Mouse (Mus musculus) megakaryocyte-erythroid progenitor cell, adult 5 weeks (primary cell): ENCODE measurements around the gene Slc11a1. TPM values are rescaled to one million over a fixed set of nuclear protein-coding genes. Genes with fewer than 3 reads are reported as not detected.

Source experiments
- polyA plus RNA-seq: library from polyadenylated mRNA; stranded (reverse); fragments of >175 nt; gene quantifications from 2 replicates; pipeline ENCODE4 v1.2.3, GENCODE M21; 2012

Slc11a1 gene
- polyA plus RNA-seq: 1.4 and 6.6 TPM in 2 replicates

GRCm38 (mm10) chr1:74374980-74375379 is at the start of gene Slc11a1:
Gene Slc11a1 (plus strand): TSS chr1:74375195.

GRCm38 (mm10) chr1:74361812-74362211 is 13.2 kb upstream of the Slc11a1 start, which contains the start of gene Catip:
Gene Catip (plus strand): TSS chr1:74362108.

DNA sequence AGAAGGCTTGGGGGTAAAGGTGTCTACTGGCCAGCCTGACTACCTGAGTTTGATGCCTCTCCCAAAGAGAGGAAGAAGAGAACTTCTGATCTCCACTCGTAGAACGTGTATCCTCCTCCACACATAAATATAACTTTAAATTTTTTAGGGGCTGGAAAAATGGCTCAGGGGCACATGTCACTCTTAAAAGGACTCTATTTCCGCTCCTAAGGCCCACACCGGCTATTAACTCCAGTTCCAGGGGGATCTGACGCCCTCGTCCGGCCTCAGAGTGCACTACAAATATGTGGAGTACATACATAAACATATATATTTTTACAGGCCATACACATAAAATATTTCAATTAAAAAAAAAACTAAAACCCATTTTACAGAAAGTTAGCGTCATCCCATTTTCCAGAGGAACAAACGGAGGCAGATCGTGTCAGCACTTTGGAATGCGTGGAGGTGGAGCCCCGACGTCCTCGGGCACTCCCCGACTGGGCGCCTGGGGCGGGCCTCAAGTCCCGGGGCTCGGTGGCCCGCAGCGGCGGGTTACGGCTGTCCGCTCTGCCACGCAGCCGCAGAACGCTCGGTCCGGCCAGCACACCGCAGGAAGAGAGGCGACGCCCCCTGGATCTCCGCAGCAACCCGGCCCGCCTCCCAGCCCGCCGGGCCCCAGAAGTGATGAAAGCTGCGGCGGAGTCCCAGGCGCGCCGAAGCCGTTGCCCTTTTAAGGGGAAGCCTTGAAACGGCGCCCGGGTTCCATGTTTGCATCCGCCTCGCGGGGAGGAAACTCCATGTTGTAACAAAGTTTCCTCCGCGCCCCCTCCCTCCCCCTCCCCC is 16.1 kb downstream of the Slc11a1 start, which contains the start of gene Ctdsp1:
Gene Ctdsp1, plus strand, starts transcription at position 586 of the 825 bp plus-strand sequence.

DNA sequence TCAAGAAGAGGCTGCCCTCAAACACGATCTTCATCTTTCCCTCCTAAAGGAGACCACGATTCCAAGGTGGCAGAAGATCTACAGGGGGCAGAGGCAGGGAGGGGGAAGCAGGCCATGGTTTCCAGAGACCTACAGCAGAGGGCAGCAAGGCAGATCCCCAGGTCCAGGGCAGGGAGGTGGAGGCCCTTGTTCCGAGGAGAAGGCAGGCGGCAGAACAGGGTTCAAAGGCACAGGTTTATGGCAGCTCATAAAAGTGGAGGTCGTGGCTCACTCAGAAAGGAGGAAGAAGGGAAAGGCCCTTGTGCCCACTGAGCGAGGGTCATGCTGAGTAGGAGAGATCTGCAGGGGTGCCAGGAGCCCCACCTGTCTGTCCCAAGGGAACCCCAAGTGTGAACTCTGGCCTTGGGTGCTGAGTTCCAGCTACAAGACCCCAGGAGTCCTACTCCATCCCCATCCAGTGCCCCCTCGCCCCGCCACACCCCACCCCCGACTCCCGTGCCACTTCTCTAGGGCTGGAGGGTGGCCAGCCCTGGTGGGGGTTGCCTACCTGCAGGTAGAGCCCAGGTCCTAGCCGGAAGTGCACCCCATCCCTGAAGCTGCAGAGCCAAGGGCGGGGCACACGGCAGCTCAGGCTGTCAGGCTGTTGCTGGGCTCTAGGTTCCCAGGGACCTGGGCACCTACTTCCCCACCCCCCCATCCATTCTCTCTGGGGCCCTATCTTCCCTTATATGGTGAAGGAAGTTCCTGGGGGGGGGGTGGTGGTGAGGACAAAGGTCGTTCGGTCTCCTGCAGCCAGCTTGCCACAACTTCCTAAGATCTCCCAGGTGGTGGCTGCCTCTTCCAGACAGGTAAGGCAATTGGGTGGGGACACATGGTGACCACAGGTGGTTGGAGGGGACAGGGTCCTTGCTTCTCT is 33.9 kb downstream of the Slc11a1 start, which contains the start of gene Vil1:
Gene Vil1, plus strand, starts transcription at position 788 of the 916 bp plus-strand sequence.

Other genes with a start within 250 kb of the Slc11a1 start
- 0.47 and 1.1 TPM in 2 replicates for gene Rufy4, start 249.7 kb upstream of the Slc11a1 start, polyA plus RNA-seq
- gene Cxcr2, start 221.2 kb upstream of the Slc11a1 start, polyA plus RNA-seq: 0.50 and 1.6 TPM in 2 replicates
- not detected in 2 replicates for gene Cxcr1, start 180.6 kb upstream of the Slc11a1 start, polyA plus RNA-seq
- 679 and 751 TPM in 2 replicates for gene Arpc2, start 139.1 kb upstream of the Slc11a1 start, polyA plus RNA-seq
- gene Gpbar1, start 96.6 kb upstream of the Slc11a1 start, polyA plus RNA-seq: 0.73 and 0.81 TPM in 2 replicates
- gene Aamp, start 90.5 kb upstream of the Slc11a1 start, polyA plus RNA-seq: 300 and 370 TPM in 2 replicates
- gene Pnkd, start 90.3 kb upstream of the Slc11a1 start, polyA plus RNA-seq: 94.1 and 97.9 TPM in 2 replicates
- 198 and 265 TPM in 2 replicates for gene Tmbim1, start 69.6 kb upstream of the Slc11a1 start, polyA plus RNA-seq
- gene Catip, start 13.1 kb upstream of the Slc11a1 start, polyA plus RNA-seq: 0.04 TPM in 1 of 2 replicates, not detected in the other
- 242 and 273 TPM in 2 replicates for gene Ctdsp1, start 16.3 kb downstream of the Slc11a1 start, polyA plus RNA-seq
- gene Vil1, start 34.2 kb downstream of the Slc11a1 start, polyA plus RNA-seq: 0.05 TPM in 1 of 2 replicates, not detected in the other
- 14.6 and 14.8 TPM in 2 replicates for gene Cnot9, start 130.9 kb downstream of the Slc11a1 start, polyA plus RNA-seq
- gene Plcd4, start 167.7 kb downstream of the Slc11a1 start, polyA plus RNA-seq: not detected in 2 replicates
- 2.0 and 2.9 TPM in 2 replicates for gene Usp37, start 169.1 kb downstream of the Slc11a1 start, polyA plus RNA-seq
- gene Zfp142, start 213.1 kb downstream of the Slc11a1 start, polyA plus RNA-seq: 12.2 and 16.2 TPM in 2 replicates
- 3.9 and 4.0 TPM in 2 replicates for gene Bcs1l, start 213.1 kb downstream of the Slc11a1 start, polyA plus RNA-seq
- gene Rnf25, start 226.2 kb downstream of the Slc11a1 start, polyA plus RNA-seq: 10.2 and 12.5 TPM in 2 replicates
- 0.04 and 0.17 TPM in 2 replicates for gene Stk36, start 226.2 kb downstream of the Slc11a1 start, polyA plus RNA-seq